Mouse (Mus musculus) erythroblast, embryonic 14.5 days (primary cell): ENCODE results near the gene Meis2.

Source experiments
- GATA1 ChIP-seq: IDR thresholded peaks from 2 replicates; pipeline ENCODE4 v1.6.1; 2012; ENCODE audit warnings: low read length, inconsistent platforms, mixed read lengths
- TAL1 ChIP-seq: IDR thresholded peaks from 3 replicates; pipeline ENCODE4 v1.6.1; 2012; ENCODE audit warnings: low read length, inconsistent platforms, mixed read lengths

DNA sequence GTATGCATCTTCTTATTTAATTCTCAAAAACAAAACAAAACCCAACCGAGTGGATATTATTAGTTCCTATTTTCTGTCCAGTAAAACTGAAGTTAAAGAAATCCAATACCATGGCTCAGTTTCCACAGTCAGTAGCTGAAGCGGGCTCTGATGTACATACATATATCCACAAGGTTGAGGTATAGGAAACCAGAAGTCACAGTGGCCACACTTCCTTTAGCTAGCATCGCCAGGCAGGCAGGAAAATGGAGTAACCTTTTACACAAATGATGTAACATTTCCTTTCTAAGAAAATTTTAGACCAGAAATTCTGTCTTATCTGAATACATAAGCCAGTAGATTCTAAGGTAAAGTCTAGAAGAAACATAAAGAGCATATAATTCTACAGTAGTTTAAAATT, 175.6 kb downstream of the Meis2 start:
- TF ChIP-seq GATA1 (no peak), TAL1 (no peak)
